Mouse (Mus musculus): ENCODE results near the gene Sec24d. TPM values are rescaled to one million over a fixed set of nuclear protein-coding genes. Genes with fewer than 3 reads are reported as not detected.

Sec24d gene
- polyA plus RNA-seq, 1 experiment, result 20.8 TPM

GRCm38 (mm10) chr3:123267741-123268201 is 516 bp downstream of the Sec24d start:
- Histone ChIP-seq H3K4me1 (ENCODE audit: control insufficient read depth, insufficient read depth, low read length) (no peaks in the 10 kb centered on the region), H3K27ac (ENCODE audit: insufficient read depth, low read depth, low read length) (peak overlapping the region; percentile 49), H3K4me3 (ENCODE audit: insufficient read depth, low read depth, low read length) (peak overlapping the region; percentile 96), H3K27me3 (replicated peaks; ENCODE audit: control insufficient read depth, insufficient read depth, low read length) (no peaks in the 10 kb centered on the region), H3K36me3 (ENCODE audit: control insufficient read depth, insufficient read depth, low read length) (peaks cover 2% of the 10 kb centered on the region; the same call in 1 of the 2 replicates)
- WGBS, result under 1% methylated on average over 25 of the region's 25 CpGs
- DNase-seq, result peak; percentile 77
- no peak for TF ChIP-seq POLR2A (IDR thresholded peaks at IDR 0.05; ENCODE audit: low read depth, low read length)
- no peak for TF ChIP-seq CTCF (conservative IDR thresholded peaks at IDR 0.05; ENCODE audit: insufficient read depth, insufficient read length, low read depth, low read length)

DNA sequence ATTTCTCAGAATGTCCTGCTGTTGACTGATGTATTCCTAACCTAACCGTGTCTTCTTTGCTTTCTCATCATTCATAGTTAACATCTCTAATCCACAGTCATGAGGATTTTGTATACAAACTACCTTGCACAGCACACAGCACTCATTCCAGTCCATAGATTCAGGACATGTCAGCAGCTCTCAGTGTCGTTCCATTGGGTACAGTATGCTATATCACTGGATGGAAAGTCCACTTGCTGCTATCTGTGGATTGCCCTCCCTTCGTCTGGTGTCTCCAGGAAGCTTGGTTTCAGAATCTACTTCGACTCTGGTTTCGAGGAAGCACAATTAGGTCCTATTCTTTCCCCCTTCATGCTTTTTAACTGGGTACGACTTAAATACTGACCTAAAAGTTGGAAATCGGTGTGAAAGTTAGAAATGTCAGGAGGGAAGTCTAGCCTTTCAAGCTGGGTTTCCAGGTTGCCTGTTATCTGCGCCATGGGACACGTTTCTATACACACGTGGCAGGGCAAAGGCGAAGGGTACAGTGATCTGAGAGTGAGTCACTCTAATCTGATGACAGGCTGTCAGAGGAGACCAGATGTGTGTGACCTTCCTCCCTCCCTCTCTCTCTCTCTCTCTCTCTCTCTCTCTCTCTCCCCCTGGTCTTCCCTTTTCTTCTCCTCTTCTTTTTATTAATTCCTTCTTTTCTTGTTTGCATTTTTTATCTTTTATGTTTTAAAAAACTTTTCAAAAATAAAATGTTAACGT is 15.8 kb downstream of the Sec24d start:
- H3K27ac ChIP-seq (ENCODE audit: insufficient read depth, low read depth, low read length), result no peak overlapping the region
- WGBS, result 94% methylated on average over 12 of the region's 12 CpGs
- no peak overlapping the region for H3K4me3 ChIP-seq (ENCODE audit: insufficient read depth, low read depth, low read length)
- no peaks in the 10 kb centered on the region for H3K4me1 ChIP-seq (ENCODE audit: control insufficient read depth, insufficient read depth, low read length)
- H3K36me3 ChIP-seq (ENCODE audit: control insufficient read depth, insufficient read depth, low read length), result peaks cover 2% of the 10 kb centered on the region; the same call in 1 of the 2 replicates
- H3K27me3 ChIP-seq (replicated peaks; ENCODE audit: control insufficient read depth, insufficient read depth, low read length), result no peaks in the 10 kb centered on the region
- DNase-seq, result no peak
- TF ChIP-seq CTCF (conservative IDR thresholded peaks at IDR 0.05; ENCODE audit: insufficient read depth, insufficient read length, low read depth, low read length) (no peak), POLR2A (IDR thresholded peaks at IDR 0.05; ENCODE audit: low read depth, low read length) (no peak)

GRCm38 (mm10) chr3:123284284-123284683 is 17.0 kb downstream of the Sec24d start:
- WGBS, result 99% methylated on average over 5 of the region's 5 CpGs
- no peak overlapping the region for H3K4me3 ChIP-seq (ENCODE audit: insufficient read depth, low read depth, low read length)
- H3K27ac ChIP-seq (ENCODE audit: insufficient read depth, low read depth, low read length), result no peak overlapping the region
- DNase-seq, result no peak
- TF ChIP-seq CTCF (conservative IDR thresholded peaks at IDR 0.05; ENCODE audit: insufficient read depth, insufficient read length, low read depth, low read length), result no peak
- TF ChIP-seq POLR2A (IDR thresholded peaks at IDR 0.05; ENCODE audit: low read depth, low read length), result no peak
- H3K36me3 ChIP-seq (ENCODE audit: control insufficient read depth, insufficient read depth, low read length), result peaks cover 2% of the 10 kb centered on the region; the same call in 1 of the 2 replicates
- no peaks in the 10 kb centered on the region for H3K4me1 ChIP-seq (ENCODE audit: control insufficient read depth, insufficient read depth, low read length)
- H3K27me3 ChIP-seq (replicated peaks; ENCODE audit: control insufficient read depth, insufficient read depth, low read length), result no peaks in the 10 kb centered on the region

DNA sequence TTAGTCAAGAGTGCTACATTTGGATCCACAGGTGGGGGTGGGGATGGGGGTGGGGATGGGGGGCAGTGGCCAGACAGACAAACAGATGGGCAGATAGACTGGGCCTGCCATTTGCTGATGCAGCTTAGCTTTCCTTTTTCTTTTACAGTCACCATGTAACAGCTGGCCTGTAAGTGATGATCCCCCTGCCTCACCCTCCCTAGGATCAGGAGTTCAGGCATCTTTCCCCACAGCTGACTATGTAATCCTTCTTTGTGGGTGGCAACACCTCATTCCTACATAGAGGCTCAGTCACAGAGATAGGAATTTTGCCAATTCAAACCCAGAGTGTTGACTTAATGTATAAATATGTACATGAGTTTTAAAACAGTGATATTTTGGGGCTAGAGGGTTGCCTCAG is 18.4 kb downstream of the Sec24d start:
- DNase-seq, result no peak
- TF ChIP-seq CTCF (conservative IDR thresholded peaks at IDR 0.05; ENCODE audit: insufficient read depth, insufficient read length, low read depth, low read length) (no peak), POLR2A (IDR thresholded peaks at IDR 0.05; ENCODE audit: low read depth, low read length) (no peak)
- no peak overlapping the region for H3K27ac ChIP-seq (ENCODE audit: insufficient read depth, low read depth, low read length)
- no peaks in the 10 kb centered on the region for H3K4me1 ChIP-seq (ENCODE audit: control insufficient read depth, insufficient read depth, low read length)
- H3K4me3 ChIP-seq (ENCODE audit: insufficient read depth, low read depth, low read length), result no peak overlapping the region
- no peaks in the 10 kb centered on the region; the same call in 1 of the 2 replicates for H3K36me3 ChIP-seq (ENCODE audit: control insufficient read depth, insufficient read depth, low read length)
- H3K27me3 ChIP-seq (replicated peaks; ENCODE audit: control insufficient read depth, insufficient read depth, low read length), result no peaks in the 10 kb centered on the region

DNA sequence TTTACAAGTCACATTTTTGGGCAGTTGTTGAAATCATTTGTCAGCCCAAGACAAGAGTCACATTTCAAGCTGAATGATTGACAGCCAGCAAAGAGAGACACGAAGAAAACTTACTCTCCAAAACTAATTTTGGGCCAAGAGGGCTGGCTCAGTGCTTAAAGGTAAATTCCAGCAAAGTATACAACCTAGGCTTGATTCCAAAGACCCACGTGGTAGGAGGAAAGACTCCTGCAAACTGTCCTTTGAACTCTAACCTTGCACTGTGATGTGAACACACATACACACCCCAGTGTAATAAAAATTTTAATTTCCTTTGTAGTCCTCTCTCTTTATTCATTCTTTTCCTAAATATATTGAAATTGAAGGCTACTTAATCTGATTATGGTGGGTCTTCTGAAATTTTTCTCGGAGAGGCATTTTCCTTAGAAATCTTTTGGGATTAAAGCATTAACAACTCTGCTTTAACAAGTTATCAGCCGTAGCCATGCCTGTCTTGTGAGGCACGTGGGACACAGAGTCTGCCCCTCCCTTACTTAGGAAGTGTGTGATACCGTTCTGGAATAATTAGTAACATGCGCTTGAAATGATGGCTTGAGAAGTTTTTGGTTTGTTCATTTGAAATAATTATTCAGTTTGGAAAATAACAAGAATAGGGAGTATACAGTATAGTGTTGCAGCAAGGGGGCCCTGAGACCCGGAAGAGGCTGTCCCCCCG is 21.8 kb downstream of the Sec24d start:
- no peak overlapping the region for H3K4me3 ChIP-seq (ENCODE audit: insufficient read depth, low read depth, low read length)
- H3K36me3 ChIP-seq (ENCODE audit: control insufficient read depth, insufficient read depth, low read length), result no peaks in the 10 kb centered on the region; the same call in 1 of the 2 replicates
- H3K27ac ChIP-seq (ENCODE audit: insufficient read depth, low read depth, low read length), result no peak overlapping the region
- no peak for TF ChIP-seq CTCF (conservative IDR thresholded peaks at IDR 0.05; ENCODE audit: insufficient read depth, insufficient read length, low read depth, low read length)
- TF ChIP-seq POLR2A (IDR thresholded peaks at IDR 0.05; ENCODE audit: low read depth, low read length), result no peak
- H3K4me1 ChIP-seq (ENCODE audit: control insufficient read depth, insufficient read depth, low read length), result no peaks in the 10 kb centered on the region
- WGBS, result 48% methylated on average over 9 of the region's 9 CpGs
- no peaks in the 10 kb centered on the region for H3K27me3 ChIP-seq (replicated peaks; ENCODE audit: control insufficient read depth, insufficient read depth, low read length)
- DNase-seq, result peak; percentile 49

- peaks cover 3% of the 10 kb centered on the region for H3K36me3 ChIP-seq (ENCODE audit: control insufficient read depth, insufficient read depth, low read length)
- DNase-seq, result no peak
- no peaks in the 10 kb centered on the region for H3K27me3 ChIP-seq (replicated peaks; ENCODE audit: control insufficient read depth, insufficient read depth, low read length)
- no peaks in the 10 kb centered on the region for H3K4me1 ChIP-seq (ENCODE audit: control insufficient read depth, insufficient read depth, low read length)
- no peak overlapping the region for H3K27ac ChIP-seq (ENCODE audit: insufficient read depth, low read depth, low read length)
- TF ChIP-seq CTCF (conservative IDR thresholded peaks at IDR 0.05; ENCODE audit: insufficient read depth, insufficient read length, low read depth, low read length) (no peak), POLR2A (IDR thresholded peaks at IDR 0.05; ENCODE audit: low read depth, low read length) (no peak)
- no peak overlapping the region for H3K4me3 ChIP-seq (ENCODE audit: insufficient read depth, low read depth, low read length)
These were observed 24.4 kb downstream of the Sec24d start for GRCm38 (mm10) chr3:123291670-123292069.

DNA sequence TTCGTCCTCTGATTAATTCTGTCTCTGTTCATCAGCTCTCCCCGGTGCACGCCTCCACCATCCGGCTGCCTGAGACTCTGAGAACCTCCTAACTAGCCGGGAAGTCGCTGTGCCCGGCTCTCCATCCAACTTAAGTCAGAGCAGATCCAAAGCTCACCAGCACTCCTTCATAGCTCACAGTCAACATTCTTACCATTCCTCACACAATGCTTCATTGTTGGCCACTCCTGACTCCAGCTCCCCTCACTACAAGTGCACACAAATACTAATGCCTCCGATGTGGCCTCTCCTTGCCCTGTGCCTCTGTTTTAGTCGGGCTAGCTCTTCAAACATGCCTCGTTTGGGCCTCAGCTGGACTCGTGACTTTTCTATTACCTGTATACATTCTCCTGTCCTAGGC is 29.4 kb downstream of the Sec24d start:
- TF ChIP-seq CTCF (conservative IDR thresholded peaks at IDR 0.05; ENCODE audit: insufficient read depth, insufficient read length, low read depth, low read length), result no peak
- H3K27ac ChIP-seq (ENCODE audit: insufficient read depth, low read depth, low read length), result no peak overlapping the region
- no peaks in the 10 kb centered on the region for H3K4me1 ChIP-seq (ENCODE audit: control insufficient read depth, insufficient read depth, low read length)
- H3K36me3 ChIP-seq (ENCODE audit: control insufficient read depth, insufficient read depth, low read length), result peaks cover 3% of the 10 kb centered on the region
- 83% methylated on average over 11 of the region's 11 CpGs for WGBS
- no peaks in the 10 kb centered on the region for H3K27me3 ChIP-seq (replicated peaks; ENCODE audit: control insufficient read depth, insufficient read depth, low read length)
- no peak overlapping the region for H3K4me3 ChIP-seq (ENCODE audit: insufficient read depth, low read depth, low read length)
- DNase-seq, result no peak

All from kidney, adult 2 months (tissue).